ENCODE assay signal across 26 mouse cellular contexts in genomic region chr10:18923088-18923821, GRCm38 (mm10).
DNase-seq lines count a peak whose midpoint lies in the region; ATAC-seq and TF ChIP-seq lines count a peak whose summit lies in the region.
"Had no signal": no experiment of that assay in that cellular context is flagged by ENCODE, and none has a peak within 500 bp of the region (broad histone marks: within the 10 kb centered on the region; RNA-seq: fewer than 3 reads in every experiment).

No protein-coding gene starts in this region.

- H3K9me3 ChIP-seq in midbrain, embryonic 11.5 days (ENCODE audit: control insufficient read depth, low read length): no peaks in the 10 kb centered on the region
- H3K9me3 ChIP-seq: embryonic facial prominence, embryonic 12.5 days; embryonic facial prominence, embryonic 15.5 days; G1E; heart, embryonic 12.5 days; heart, embryonic 15.5 days; hindbrain, embryonic 10.5 days; hindbrain, embryonic 13.5 days had no signal

- intact Hi-C loops in left cerebral cortex, adult 2 months (cut with DNase I): no loop called here

- peak; percentile 39 for DNase-seq in CD4-positive, CD25-positive, alpha-beta regulatory T cell, adult 2 months (ENCODE audit: low read depth, low spot score)
- DNase-seq in splenic B cell, adult 2 months (ENCODE audit: low read depth, low spot score): peak; percentile 55
- DNase-seq in adrenal gland, postnatal 25 days: no peak
- DNase-seq in left cerebral cortex, adult 2 months (ENCODE audit: extremely low spot score in 1 of 2, low spot score in 2 of 2): no peak
- no peak for DNase-seq in midbrain, embryonic 11.5 days (ENCODE audit: low spot score, missing footprints)
- DNase-seq: adrenal gland, adult 2 months; adrenal gland, postnatal 14 days; cerebellum, adult 11-12 months; cerebellum, adult 8-10 months; cerebellum, postnatal 14 days; gastrocnemius, postnatal 25 days; heart, adult 18-20 months; heart, postnatal 10 days; heart, postnatal 36 days had no signal

- H3K4me1 ChIP-seq in midbrain, embryonic 11.5 days (ENCODE audit: control insufficient read depth, insufficient read depth, low read length): no peaks in the 10 kb centered on the region
- H3K4me1 ChIP-seq: embryonic facial prominence, embryonic 12.5 days; embryonic facial prominence, embryonic 15.5 days; heart, embryonic 12.5 days; heart, embryonic 15.5 days; hindbrain, embryonic 10.5 days; hindbrain, embryonic 13.5 days had no signal

- H3K4me3 ChIP-seq in left cerebral cortex, adult 2 months: no peak overlapping the region
- H3K4me3 ChIP-seq in midbrain, embryonic 11.5 days (ENCODE audit: low read depth, low read length): no peak overlapping the region
- H3K4me3 ChIP-seq: embryonic facial prominence, embryonic 12.5 days; embryonic facial prominence, embryonic 15.5 days; heart, embryonic 12.5 days; heart, embryonic 15.5 days; hindbrain, embryonic 10.5 days; hindbrain, embryonic 13.5 days had no signal

- no peaks in the 10 kb centered on the region for H3K36me3 ChIP-seq in splenic B cell, adult 2 months (ENCODE audit: control insufficient read depth, insufficient read depth, low read length, poor library complexity, severe bottlenecking)
- H3K36me3 ChIP-seq in midbrain, embryonic 11.5 days (ENCODE audit: control insufficient read depth, insufficient read depth, low read length): no peaks in the 10 kb centered on the region
- H3K36me3 ChIP-seq: embryonic facial prominence, embryonic 12.5 days; embryonic facial prominence, embryonic 15.5 days; G1E; heart, embryonic 12.5 days; heart, embryonic 15.5 days; hindbrain, embryonic 10.5 days; hindbrain, embryonic 13.5 days had no signal

- H3K9ac ChIP-seq in midbrain, embryonic 11.5 days (ENCODE audit: low read length): no peak overlapping the region
- H3K9ac ChIP-seq: embryonic facial prominence, embryonic 12.5 days; embryonic facial prominence, embryonic 15.5 days; heart, embryonic 12.5 days; heart, embryonic 15.5 days; hindbrain, embryonic 13.5 days had no signal

- ATAC-seq in activated CD4-positive, CD25-positive, alpha-beta regulatory T cell, adult 4 months: peak; percentile 59
- ATAC-seq in midbrain, embryonic 11.5 days (ENCODE audit: low FRiP score): no peak
- ATAC-seq: forebrain, embryonic 14.5 days; hindbrain, embryonic 16.5 days; intestine, postnatal 0 days; Patski had no signal

- WGBS in midbrain, embryonic 11.5 days: 81% methylated on average over 3 of the region's 3 CpGs

- H3K27ac ChIP-seq in left cerebral cortex, adult 2 months: no peak overlapping the region
- no peak overlapping the region for H3K27ac ChIP-seq in midbrain, embryonic 11.5 days (ENCODE audit: low read depth, low read length)
- H3K27ac ChIP-seq: embryonic facial prominence, embryonic 12.5 days; embryonic facial prominence, embryonic 15.5 days; heart, embryonic 15.5 days; hindbrain, embryonic 10.5 days; hindbrain, embryonic 13.5 days had no signal

- no peaks in the 10 kb centered on the region for H3K27me3 ChIP-seq in splenic B cell, adult 2 months (ENCODE audit: control insufficient read depth, insufficient read depth, low read length, poor library complexity, severe bottlenecking)
- no peaks in the 10 kb centered on the region for H3K27me3 ChIP-seq in midbrain, embryonic 11.5 days (ENCODE audit: control insufficient read depth, insufficient read depth, low read length)
- H3K27me3 ChIP-seq: embryonic facial prominence, embryonic 12.5 days; embryonic facial prominence, embryonic 15.5 days; heart, embryonic 12.5 days; heart, embryonic 15.5 days; hindbrain, embryonic 13.5 days; Patski had no signal

- TF ChIP-seq CTCF in left cerebral cortex, adult 2 months (IDR thresholded peaks at IDR 0.05): no peak

- H3K4me2 ChIP-seq in midbrain, embryonic 11.5 days: no peak overlapping the region
- H3K4me2 ChIP-seq: embryonic facial prominence, embryonic 12.5 days; embryonic facial prominence, embryonic 15.5 days; heart, embryonic 12.5 days; heart, embryonic 15.5 days; hindbrain, embryonic 13.5 days had no signal

Comparison
In these comparisons a context has a peak if more than half of its experiments do, and no peak if none do; other contexts are left out.
1. DNase-seq: peak in CD4-positive, CD25-positive, alpha-beta regulatory T cell, adult 2 months (single experiment) and splenic B cell, adult 2 months (single experiment); none in adrenal gland, postnatal 25 days (single experiment), left cerebral cortex, adult 2 months (0 of 2) and midbrain, embryonic 11.5 days (single experiment).